Mouse (Mus musculus): ENCODE measurements around the gene Gm6034. TPM values are rescaled to one million over a fixed set of nuclear protein-coding genes. Genes with fewer than 3 reads are reported as not detected.
"Not testable (repeated sequence)": the region's sequence is repeated elsewhere in the genome, so short reads cannot be mapped to it uniquely, and the experiment has no call there.

The Gm6034 gene
- total and polyA plus RNA-seq, 3 experiments, result 0.42 to 2.1 (median 1.1) TPM

DNA sequence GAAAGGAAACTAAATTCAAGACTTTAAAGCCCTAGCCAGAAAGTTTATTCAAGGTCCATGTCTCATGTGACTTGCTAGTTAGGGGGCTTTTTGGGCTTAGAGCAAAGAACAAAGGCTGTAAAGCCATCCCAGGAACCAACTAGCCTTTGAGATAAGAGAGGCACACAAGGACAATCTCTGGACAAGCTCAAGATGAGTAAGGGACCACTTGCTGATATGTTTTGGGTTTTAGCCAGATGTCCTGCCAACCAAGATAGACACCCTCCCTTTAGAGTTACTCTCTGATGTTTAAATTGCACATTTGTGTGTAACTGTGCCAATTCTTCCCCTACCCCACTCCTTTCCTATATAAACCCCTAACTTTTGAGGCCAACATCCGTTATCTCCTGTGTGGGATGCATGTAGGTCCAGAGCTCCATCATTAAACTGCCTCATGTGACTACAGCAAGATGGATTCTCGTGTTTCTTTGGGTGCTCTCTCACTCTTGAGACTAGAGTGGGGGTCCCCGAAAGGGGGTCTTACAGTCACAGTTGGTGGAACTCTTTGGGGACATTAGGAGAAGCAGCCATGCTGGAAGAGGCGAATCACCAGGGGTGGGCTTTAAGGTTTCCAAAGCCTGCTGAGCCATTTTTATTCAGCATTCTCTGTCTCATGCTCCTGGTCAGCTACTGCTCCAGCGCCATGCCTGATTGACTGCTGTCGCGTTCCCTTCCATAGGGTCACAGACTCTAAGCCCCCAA, 13.7 kb upstream of the Gm6034 start:
- Histone ChIP-seq H3K4me1 (ENCODE audit: control insufficient read depth in 1 of 2, insufficient read depth in 2 of 2) (peaks cover 0 to 2% of the 10 kb centered on the region in 2 experiments; a peak in 2 of 4 replicates), H3K27ac (ENCODE audit: insufficient read depth, low read depth) (no peak overlapping the region)
- TF ChIP-seq TCF12 (IDR thresholded peaks at IDR 0.05; ENCODE audit: low read depth, low read length) (no peak), CTCF (conservative IDR thresholded peaks at IDR 0.05 in 1 of 2, IDR thresholded peaks at IDR 0.05 in 1 of 2; ENCODE audit: low read depth in 2 of 2, low read length in 2 of 2) (no peak), USF2 (conservative IDR thresholded peaks at IDR 0.05; ENCODE audit: low read depth, low read length) (no peak), E2F4 (IDR thresholded peaks at IDR 0.05; ENCODE audit: insufficient replicate concordance, low read depth, low read length) (no peak), IRF4 (IDR thresholded peaks at IDR 0.05; ENCODE audit: low read depth, low read length) (no peak), UBTF (IDR thresholded peaks at IDR 0.05; ENCODE audit: low read depth, low read length) (no peak), ELF1 (IDR thresholded peaks at IDR 0.05; ENCODE audit: low read depth, low read length) (no peak), ZMIZ1 (IDR thresholded peaks at IDR 0.05; ENCODE audit: low read depth, low read length) (no peak), NELFE (IDR thresholded peaks at IDR 0.05; ENCODE audit: low read depth, low read length) (no peak), MYC (IDR thresholded peaks at IDR 0.05; ENCODE audit: low read depth, low read length) (no peak), ZC3H11A (IDR thresholded peaks at IDR 0.05; ENCODE audit: low read depth, low read length) (no peak), ZNF384 (IDR thresholded peaks at IDR 0.05; ENCODE audit: low read depth, low read length) (no peak), NRF1 (IDR thresholded peaks at IDR 0.05; ENCODE audit: low read depth, low read length) (no peak), MXI1 (IDR thresholded peaks at IDR 0.05; ENCODE audit: low read depth, low read length) (no peak), KAT2A (IDR thresholded peaks at IDR 0.05; ENCODE audit: insufficient replicate concordance, low read length) (no peak), USF1 (IDR thresholded peaks at IDR 0.05; ENCODE audit: low read depth, low read length) (no peak), PAX5 (IDR thresholded peaks at IDR 0.05; ENCODE audit: low read length) (no peak), MAZ (IDR thresholded peaks at IDR 0.05; ENCODE audit: low read depth, low read length) (no peak)

DNA sequence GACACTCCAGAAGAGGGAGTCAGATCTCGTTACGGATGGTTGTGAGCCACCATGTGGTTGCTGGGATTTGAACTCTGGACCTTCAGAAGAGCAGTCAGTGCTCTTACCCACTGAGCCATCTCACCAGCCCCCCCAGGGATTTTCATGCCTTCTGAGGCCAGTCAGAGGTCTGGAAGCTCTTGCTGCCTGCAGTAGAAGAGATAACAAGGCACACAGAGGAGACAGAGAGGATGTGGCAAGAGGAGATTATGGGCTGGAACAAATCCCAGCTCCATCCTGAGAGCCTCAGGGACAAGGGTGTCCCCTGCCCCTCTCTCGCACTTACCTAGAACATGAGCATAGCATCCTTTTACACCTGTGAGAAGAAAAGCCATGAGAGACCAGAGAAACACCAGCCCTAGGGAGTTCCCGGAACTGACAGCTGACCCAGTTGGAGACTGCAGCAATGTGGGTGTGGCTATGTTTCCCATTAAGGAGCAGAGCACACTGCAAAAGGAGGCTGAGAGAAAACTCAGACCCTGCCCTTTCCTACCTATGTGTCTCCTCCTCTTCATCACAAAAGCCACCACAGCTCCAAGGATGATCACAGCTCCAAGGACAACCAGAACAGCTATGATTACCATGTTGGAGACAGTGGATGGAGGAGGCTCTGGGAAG, 12.6 kb upstream of the Gm6034 start:
- H3K9ac ChIP-seq (ENCODE audit: insufficient read depth, low read depth); H3K4me3 ChIP-seq (replicated peaks in 1 of 3; ENCODE audit: low read depth in 2 of 3, low read length in 2 of 3, poor library complexity in 1 of 3); dilution Hi-C loops (cut with MboI; ENCODE audit: extremely low pct_ligation_motif_present, extremely low pct_unique_long_range_greater_than_20kb, low sequenced_read_pairs); DNase-seq (ENCODE audit: extremely low read depth); H3K27me3 ChIP-seq (replicated peaks); H3K4me2 ChIP-seq (ENCODE audit: insufficient read depth, low read depth, poor library complexity, severe bottlenecking); H3K27ac ChIP-seq (ENCODE audit: insufficient read depth, low read depth); H3K4me1 ChIP-seq (ENCODE audit: control insufficient read depth in 1 of 2, insufficient read depth in 2 of 2): not testable (repeated sequence)
- peaks cover 17% of the 10 kb centered on the region for H3K9me3 ChIP-seq (replicated peaks; ENCODE audit: low read length)
- peaks cover 16% of the 10 kb centered on the region for H3K79me2 ChIP-seq (replicated peaks; ENCODE audit: control insufficient read depth, extremely low read depth, insufficient read depth, poor library complexity, severe bottlenecking)
- H3K36me3 ChIP-seq (replicated peaks in 1 of 2; ENCODE audit: control insufficient read depth in 1 of 2, insufficient read depth in 1 of 2, low read length in 1 of 2), result peaks cover 10 to 28% of the 10 kb centered on the region in 2 experiments
- in situ Hi-C loops (cut with MboI; ENCODE audit: low pct_ligation_motif_present, low pct_unique_long_range_greater_than_20kb, low sequenced_read_pairs), result loop anchor here (10.0 kb wide), 1 partner anchor 85 kb away; no protein-coding TSS in a partner anchor

More for the DNA sequence above, 13.7 kb upstream of the Gm6034 start:
- peaks cover 18% of the 10 kb centered on the region for H3K9me3 ChIP-seq (replicated peaks; ENCODE audit: low read length)
- dilution Hi-C loops (cut with MboI; ENCODE audit: extremely low pct_ligation_motif_present, extremely low pct_unique_long_range_greater_than_20kb, low sequenced_read_pairs), result no loop called here
- no peaks in the 10 kb centered on the region for H3K27me3 ChIP-seq (replicated peaks)
- peaks cover 25% of the 10 kb centered on the region for H3K79me2 ChIP-seq (replicated peaks; ENCODE audit: control insufficient read depth, extremely low read depth, insufficient read depth, poor library complexity, severe bottlenecking)
- DNase-seq (ENCODE audit: extremely low read depth), result no peak
- no peak overlapping the region for H3K4me3 ChIP-seq (replicated peaks in 1 of 3; ENCODE audit: low read depth in 2 of 3, low read length in 2 of 3, poor library complexity in 1 of 3)
- in situ Hi-C loops (cut with MboI; ENCODE audit: low pct_ligation_motif_present, low pct_unique_long_range_greater_than_20kb, low sequenced_read_pairs), result no loop called here
- H3K4me2 ChIP-seq (ENCODE audit: insufficient read depth, low read depth, poor library complexity, severe bottlenecking), result no peak overlapping the region
- no peak overlapping the region for H3K9ac ChIP-seq (ENCODE audit: insufficient read depth, low read depth)
- peaks cover 10 to 38% of the 10 kb centered on the region in 2 experiments for H3K36me3 ChIP-seq (replicated peaks in 1 of 2; ENCODE audit: control insufficient read depth in 1 of 2, insufficient read depth in 1 of 2, low read length in 1 of 2)

DNA sequence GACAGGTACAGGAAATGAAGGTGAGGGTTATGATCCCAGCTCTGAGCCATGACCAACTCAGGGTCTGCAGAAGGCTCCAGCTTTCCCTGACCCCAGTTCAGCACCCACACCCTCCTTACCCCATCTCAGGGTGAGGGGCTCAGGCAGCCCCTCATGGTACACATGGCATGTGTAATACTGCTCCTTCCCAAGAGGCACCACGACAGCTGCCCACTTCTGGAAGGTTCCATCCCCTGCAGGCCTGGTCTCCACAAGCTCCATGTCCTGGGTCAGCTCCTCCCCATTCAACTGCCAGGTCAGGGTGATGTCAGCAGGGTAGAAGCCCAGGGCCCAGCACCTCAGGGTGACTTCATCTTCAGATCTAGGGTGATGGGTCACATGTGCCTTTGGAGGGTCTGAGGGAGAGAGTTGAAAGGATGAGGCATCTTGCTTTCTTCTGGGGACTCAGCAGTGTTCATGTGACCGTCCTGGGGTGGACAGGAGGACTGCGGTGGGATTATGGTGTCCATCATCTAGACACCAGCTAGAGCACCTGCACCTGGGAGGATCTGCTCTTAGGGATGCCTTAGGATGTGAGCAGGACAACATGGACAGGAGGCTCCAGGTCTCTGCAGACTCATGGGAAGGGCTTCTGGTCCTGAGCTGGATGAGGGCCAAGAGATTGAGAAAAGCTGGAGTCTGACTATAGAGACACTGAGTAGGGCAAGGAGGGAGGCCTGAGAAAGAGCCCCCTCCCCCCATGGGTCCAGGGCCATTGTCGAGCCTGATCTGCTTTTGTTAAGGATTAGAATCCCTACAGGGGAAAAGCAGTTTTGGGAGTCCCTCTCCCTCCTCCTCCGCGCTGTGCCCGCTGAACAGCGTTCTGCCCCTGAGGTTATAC, 11.8 kb upstream of the Gm6034 start:
- dilution Hi-C loops (cut with MboI; ENCODE audit: extremely low pct_ligation_motif_present, extremely low pct_unique_long_range_greater_than_20kb, low sequenced_read_pairs), result not testable (repeated sequence)

More for the DNA sequence above, 11.8 kb upstream of the Gm6034 start:
- not testable (repeated sequence) for H3K27me3 ChIP-seq (replicated peaks); H3K9ac ChIP-seq (ENCODE audit: insufficient read depth, low read depth); H3K4me2 ChIP-seq (ENCODE audit: insufficient read depth, low read depth, poor library complexity, severe bottlenecking); DNase-seq (ENCODE audit: extremely low read depth); H3K4me1 ChIP-seq (ENCODE audit: control insufficient read depth in 1 of 2, insufficient read depth in 2 of 2); H3K27ac ChIP-seq (ENCODE audit: insufficient read depth, low read depth)
- in situ Hi-C loops (cut with MboI; ENCODE audit: low pct_ligation_motif_present, low pct_unique_long_range_greater_than_20kb, low sequenced_read_pairs), result loop anchor here (10.0 kb wide), 1 partner anchor 84 kb away; no protein-coding TSS in a partner anchor
- Histone ChIP-seq H3K4me3 (replicated peaks in 1 of 3; ENCODE audit: low read depth in 2 of 3, low read length in 2 of 3, poor library complexity in 1 of 3) (peak overlapping the region in 1 of 3 experiments; percentile 40), H3K36me3 (replicated peaks in 1 of 2; ENCODE audit: control insufficient read depth in 1 of 2, insufficient read depth in 1 of 2, low read length in 1 of 2) (peaks cover 7 to 23% of the 10 kb centered on the region in 2 experiments), H3K79me2 (replicated peaks; ENCODE audit: control insufficient read depth, extremely low read depth, insufficient read depth, poor library complexity, severe bottlenecking) (peaks cover 14% of the 10 kb centered on the region; the same call in 1 of the 2 replicates), H3K9me3 (replicated peaks; ENCODE audit: low read length) (peaks cover 14% of the 10 kb centered on the region)
